Mouse (Mus musculus) NIH3T3 (cell line): ENCODE data around the gene Htra3.

Experiments
- DNase-seq: peaks from one replicate; pipeline ENCODE4 v3.0.0-alpha.2; 2012; ENCODE audit warnings: low read depth

Gene Htra3

GRCm38 (mm10) chr5:35652872-35653271 lies 26.7 kb downstream of the Htra3 start:
- no peak for DNase-seq

DNA sequence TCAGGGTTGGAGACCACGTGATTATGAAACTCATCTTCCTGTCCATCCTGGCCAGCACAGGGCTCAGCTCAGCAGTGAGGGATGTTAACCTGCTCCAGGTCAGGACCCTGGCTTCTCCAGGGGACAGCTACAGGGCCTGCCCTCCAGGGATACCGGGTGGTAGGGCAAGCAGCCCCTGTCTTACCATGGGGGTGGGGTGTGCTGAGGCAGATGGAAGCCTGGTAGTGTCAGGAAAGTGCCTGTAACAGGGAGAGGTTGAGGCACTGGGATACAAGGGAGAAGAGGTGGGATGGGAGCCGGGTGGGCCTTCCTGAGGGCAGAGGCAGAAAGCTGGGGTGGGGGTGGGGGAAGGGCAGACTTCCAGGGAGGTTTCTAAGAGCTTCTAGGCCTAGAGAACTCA lies 27.3 kb downstream of the Htra3 start:
- no peak for DNase-seq

DNA sequence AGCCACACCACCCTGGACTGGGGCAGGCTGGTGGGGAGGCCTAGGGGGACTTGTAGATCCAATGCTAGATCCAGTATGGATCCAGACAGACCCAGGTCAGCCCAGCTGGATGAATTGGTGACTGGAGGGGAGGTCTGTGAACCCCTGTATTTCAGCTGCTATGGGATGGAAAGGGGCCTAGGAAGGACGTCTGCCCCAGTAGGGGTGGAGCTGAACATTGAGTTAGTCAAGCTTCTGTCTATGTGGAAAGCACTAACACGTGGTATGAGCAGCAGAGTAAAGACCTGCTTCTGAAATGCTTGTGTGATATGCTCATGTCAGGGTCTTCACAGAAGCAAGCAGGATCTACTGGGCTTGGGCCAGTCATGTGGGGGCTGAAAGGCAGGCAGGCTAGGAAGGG lies 31.4 kb downstream of the Htra3 start:
- no peak for DNase-seq

GRCm38 (mm10) chr5:35647562-35647961 lies 32.0 kb downstream of the Htra3 start:
- DNase-seq: peak; percentile 80

- DNase-seq: peak; percentile 37
These were observed 32.7 kb downstream of the Htra3 start for GRCm38 (mm10) chr5:35646927-35647326.

DNA sequence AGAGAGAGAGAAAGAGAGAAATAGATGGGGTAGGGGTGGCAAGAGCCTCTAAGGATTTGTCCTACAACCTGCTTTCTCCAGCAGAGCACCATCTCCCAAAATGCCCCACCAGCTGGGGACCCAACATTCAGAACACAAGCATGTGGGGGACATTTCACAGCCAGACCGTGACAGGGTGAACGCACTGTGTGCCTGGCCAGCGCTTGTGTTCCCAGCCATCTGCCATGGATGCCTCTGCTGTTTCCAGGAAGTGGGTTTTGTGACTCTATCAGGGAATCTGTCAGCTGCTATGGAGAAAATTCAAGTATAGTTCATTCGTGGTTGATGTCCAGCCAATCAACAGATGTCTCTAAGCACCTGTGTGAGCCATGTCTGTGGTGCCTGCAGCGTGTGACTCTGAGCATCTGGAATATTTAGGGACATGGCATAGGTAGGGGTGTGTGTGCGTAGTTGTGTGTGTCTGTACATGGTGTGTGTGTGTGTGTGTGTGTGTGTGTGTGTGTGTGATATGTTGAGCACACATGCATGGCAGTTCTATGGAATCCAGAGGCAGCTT lies 33.6 kb downstream of the Htra3 start:
- no peak for DNase-seq

- no peak for DNase-seq
These were observed 35.5 kb downstream of the Htra3 start for GRCm38 (mm10) chr5:35644082-35644481.

- DNase-seq: no peak
These were observed 36.1 kb downstream of the Htra3 start for GRCm38 (mm10) chr5:35643401-35644048.

- DNase-seq: no peak
These were observed 37.5 kb downstream of the Htra3 start for GRCm38 (mm10) chr5:35641961-35642584.

- no peak for DNase-seq
These were observed 43.6 kb downstream of the Htra3 start for GRCm38 (mm10) chr5:35636016-35636415.

GRCm38 (mm10) chr5:35632841-35633240 lies 46.7 kb downstream of the Htra3 start:
- no peak for DNase-seq

DNA sequence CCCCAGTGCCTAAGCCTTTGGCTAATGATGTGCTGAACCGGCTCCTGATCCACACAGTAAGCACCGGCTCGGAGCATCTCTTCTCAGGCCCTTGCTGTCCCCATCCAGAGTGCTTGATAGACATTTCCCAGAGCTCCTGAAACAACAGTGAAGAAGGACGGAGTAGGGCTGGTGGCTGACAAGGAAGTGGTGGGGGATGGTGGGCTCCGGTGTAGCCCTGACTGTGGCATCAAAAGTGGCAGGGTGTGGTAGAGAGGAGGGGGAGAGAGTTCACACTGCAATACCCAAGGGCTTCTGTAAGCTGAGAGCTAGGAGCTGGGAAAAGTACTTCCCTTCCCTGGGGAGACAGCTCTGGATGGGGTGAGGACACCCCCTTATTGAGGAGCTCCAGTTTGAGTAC lies 47.8 kb downstream of the Htra3 start:
- no peak for DNase-seq

GRCm38 (mm10) chr5:35631224-35631623 lies 48.4 kb downstream of the Htra3 start:
- no peak for DNase-seq

DNA sequence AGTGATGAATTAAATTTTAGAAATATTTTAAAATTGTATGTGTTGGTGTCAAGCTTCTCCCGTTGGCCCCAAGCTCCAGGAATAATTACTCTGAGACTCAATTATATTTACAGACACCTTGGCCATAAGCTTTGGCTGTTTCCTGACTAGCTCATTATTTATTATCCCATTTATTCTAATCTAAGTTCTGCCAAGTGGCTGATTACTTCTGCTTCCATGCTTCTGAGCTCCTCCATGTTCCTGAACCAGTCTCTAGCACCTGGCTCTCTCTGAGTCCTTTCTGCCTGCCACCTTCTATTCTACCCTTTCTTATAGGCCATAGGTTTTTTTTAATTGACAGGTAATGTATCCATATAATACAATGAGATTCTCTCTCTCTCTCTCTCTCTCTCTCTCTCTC lies 48.9 kb downstream of the Htra3 start:
- no peak for DNase-seq

DNA sequence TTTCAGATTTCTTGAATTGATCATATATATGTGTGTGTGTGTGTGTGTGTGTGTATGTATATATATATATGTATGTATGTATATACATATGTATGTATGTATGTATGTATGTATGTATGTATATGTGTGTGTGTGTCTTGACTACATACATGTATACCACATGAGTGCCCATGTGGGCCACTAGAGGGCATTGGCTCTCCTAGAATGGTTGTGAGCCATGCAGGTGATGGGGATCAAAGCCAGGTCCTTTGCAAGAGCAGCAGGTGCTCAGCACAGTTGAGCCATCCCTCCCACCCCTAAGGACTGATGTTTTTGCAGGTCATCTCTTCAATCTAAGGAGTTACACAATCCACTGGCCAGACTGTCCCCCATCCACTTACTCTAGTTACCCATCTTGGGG lies 50.2 kb downstream of the Htra3 start:
- DNase-seq: no peak

- DNase-seq: no peak
These were observed 50.9 kb downstream of the Htra3 start for GRCm38 (mm10) chr5:35628685-35629084.

- DNase-seq: no peak
These were observed 52.2 kb downstream of the Htra3 start for GRCm38 (mm10) chr5:35627307-35627840.

- peak; percentile 31 for DNase-seq
These were observed 53.2 kb downstream of the Htra3 start for GRCm38 (mm10) chr5:35626408-35626807.

DNA sequence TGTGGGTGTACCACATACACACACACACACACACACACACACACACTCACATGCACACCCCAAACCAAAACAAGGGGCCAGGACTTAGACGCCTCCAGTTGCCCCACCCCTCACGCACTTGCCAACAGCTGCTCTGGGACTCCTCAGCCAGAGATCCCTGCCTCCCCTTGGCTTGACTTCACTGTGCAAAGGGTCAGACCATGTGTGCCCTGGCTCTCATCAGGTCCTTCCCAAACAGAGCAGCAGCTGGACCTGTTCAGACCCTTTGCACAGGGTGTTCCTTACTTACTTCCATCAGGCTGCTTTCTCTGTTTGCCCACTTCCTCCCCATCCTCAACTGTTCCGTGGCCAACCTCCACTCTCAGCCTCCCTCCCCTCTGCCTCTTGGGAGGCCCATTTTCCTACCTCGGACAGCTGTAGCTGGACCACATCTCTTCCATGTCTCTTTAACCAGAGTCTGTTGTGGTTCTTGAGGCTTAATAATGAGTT lies 54.8 kb downstream of the Htra3 start:
- no peak for DNase-seq

GRCm38 (mm10) chr5:35623831-35624230 lies 55.8 kb downstream of the Htra3 start:
- DNase-seq: no peak

DNA sequence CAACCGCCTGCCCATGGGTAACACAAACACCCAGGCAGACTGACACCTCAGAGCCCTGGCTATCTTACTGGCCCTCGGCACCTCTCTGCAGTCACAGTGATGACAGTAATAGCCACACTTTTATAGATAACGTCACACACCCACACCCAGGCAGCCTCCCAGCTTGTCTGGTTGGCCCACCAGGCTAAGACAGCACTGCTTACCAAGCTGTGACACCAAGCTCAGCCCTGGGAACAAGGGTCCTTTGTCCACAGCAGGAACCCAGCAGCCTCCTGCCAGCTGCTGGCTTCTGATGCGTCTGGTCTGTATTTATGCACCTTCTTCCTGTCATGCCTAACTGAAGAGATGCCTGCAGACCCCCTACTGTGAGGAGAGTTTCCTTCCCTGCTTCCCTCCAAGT lies 58.5 kb downstream of the Htra3 start:
- no peak for DNase-seq

GRCm38 (mm10) chr5:35616943-35617342 lies 62.6 kb downstream of the Htra3 start:
- DNase-seq: peak; percentile 79

DNA sequence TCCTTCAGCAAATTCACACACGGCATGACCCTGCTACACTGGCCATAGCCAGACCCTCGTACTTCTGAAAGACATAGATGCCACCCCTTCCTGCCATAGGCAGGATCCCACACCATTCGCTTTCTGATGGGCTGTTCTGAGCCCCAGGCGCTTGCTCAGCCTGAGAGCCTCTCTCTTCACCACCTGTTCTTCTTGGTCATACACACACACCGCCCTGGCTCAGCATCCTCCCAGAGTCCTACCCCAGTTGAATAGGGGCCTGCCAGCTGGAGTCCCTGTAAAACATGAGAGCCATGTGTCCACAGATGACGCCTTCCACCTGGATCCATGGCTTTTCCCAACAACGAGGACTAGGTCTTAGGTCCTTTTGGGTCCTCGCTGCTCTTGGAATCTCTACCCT lies 66.9 kb downstream of the Htra3 start:
- DNase-seq: no peak
